Mouse (Mus musculus) skeletal muscle tissue, adult 2 months (tissue): ENCODE data around the gene Ikzf4.

Experiments
- DNase-seq: peaks from one replicate; pipeline ENCODE4 v3.0.0-alpha.2; 2012; ENCODE audit warnings: low read depth, low spot score

Gene Ikzf4

DNA sequence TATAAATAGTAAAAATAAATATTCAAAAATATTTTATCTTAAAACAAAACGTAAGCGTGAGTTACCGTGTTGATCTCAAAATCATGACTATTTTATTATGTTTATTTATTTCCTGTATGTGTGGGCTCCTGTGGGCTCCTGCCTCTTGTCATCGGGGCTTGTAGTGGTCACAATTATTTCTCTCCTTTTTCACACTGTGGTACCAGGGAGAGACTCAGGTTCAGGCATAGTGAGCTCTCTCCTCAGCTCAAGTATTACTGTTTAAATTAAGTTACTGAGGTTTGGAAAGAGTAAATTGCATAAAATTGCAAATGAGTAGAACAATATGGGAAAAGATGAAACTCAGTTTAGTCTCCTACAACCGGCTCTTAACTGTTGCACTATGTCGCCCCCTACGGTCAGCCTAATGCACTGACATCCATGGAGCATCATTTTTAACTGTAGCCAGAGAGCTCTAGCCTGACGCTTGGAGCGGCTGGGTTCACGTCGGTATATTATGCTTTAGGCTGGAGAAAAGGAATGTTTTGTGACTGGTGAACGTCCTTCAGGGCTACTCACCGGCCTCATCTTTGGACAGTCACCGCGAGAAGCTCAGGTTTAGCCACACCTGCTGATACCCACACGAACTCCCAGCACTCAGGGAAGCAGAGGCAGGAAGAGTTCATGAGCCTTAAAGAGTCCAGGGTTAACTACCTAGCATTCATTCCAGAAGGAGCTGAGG is 33.2 kb downstream of the Ikzf4 start:
- DNase-seq, result peak; percentile 48

- DNase-seq, result no peak
These were observed 39.3 kb downstream of the Ikzf4 start for GRCm38 (mm10) chr10:128606483-128606882.

DNA sequence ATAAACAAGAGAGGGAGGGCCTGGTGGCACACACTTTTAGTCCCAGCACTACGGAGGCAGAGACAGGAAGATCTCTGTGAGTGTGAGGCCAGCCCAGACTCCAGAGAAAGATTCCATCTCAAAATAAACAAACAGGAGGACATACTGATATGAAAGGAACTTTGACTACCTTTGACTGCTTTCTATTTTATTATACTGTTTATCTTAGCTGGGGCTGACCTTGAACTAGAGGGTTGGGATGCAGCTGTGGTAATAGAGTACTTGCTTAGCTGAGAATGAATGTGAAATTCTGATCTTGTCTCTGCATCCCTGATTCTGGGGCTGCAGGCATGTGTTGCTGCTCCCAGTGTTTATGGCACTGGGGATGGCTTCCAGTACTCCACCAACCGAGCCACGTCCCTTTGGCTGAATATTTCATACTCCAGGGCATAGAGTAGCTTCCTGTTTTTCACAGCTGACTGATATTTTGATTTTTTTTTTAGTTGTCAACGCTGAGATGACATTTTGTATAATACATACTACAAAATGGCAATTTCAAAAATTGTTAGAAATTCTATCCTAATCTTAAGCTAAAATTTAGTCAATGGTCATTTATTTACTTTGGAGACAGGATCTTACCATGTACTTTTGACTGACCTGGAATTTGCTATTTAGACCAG is 43.2 kb downstream of the Ikzf4 start:
- DNase-seq, result no peak

DNA sequence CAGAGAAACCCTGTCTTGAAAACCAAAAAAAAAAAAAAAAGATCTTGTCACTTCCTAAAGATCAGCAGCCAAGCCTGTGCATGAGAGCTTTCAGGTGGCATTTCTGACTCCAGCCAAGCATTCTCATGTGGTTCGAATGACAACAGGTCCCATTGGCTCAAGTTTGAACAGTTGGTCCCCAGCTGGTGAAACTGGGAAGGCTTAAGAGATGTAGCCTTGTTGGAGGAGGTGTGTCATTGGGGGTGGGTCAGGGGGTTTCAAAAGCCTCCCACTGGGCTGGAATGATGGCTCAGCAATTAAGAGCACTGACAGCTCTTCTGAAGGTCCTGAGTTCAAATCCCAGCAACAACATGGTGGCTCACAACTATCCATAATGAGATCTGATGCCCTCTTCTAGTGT is 44.3 kb downstream of the Ikzf4 start:
- DNase-seq, result no peak

GRCm38 (mm10) chr10:128598476-128598875 is 47.3 kb downstream of the Ikzf4 start:
- DNase-seq, result no peak

DNA sequence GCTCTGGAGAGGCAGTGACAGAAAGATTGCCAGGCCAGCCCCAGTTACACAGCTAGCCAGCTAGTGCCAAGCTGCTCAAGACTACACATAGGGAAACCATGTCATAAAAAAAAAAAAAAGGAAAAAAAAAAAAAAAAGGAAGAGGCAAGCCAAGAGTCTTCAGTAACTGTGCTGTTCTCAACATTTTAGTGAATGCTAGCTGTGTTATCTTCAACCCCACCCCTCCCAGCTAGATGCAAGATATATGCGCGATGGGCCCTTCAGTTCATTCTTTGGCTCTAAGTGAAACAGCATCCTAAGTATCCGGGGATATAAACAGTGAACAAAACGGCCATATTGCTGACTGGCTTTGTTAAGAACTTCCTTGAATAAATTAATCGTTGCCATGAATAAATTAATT is 53.0 kb downstream of the Ikzf4 start:
- no peak for DNase-seq

GRCm38 (mm10) chr10:128591436-128591835 is 54.4 kb downstream of the Ikzf4 start:
- no peak for DNase-seq

DNA sequence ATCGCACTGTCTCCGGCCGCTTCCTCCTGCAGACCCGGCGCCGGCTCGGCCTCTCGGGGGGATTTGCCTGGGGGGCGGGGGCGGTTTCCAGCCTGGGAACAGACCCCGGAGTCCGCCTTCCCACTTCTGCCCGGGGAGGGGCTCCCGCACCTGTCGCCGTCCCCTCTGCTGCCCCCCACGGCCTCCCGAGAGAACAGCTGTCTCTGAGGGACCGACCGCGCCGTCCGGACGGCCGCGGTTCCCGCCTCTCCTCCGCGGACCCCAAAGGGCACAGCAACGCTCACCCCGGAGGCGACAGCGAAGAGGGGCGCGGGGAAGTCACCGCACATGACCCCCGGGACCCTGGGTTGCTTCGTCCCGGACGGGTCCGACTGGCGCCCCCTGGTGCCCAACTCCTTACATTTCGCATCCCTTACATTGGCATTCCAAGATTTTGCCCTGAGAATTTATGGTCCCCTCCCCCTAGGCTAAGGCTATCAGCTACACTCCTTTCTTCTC is 55.5 kb downstream of the Ikzf4 start:
- DNase-seq, result no peak

GRCm38 (mm10) chr10:128589464-128590192 is 56.2 kb downstream of the Ikzf4 start, which contains the start of gene Erbb3:
TSS of gene Erbb3 (minus strand) at chr10:128589652.
- DNase-seq, result no peak

GRCm38 (mm10) chr10:128588775-128589463 is 56.9 kb downstream of the Ikzf4 start:
- DNase-seq, result no peak

DNA sequence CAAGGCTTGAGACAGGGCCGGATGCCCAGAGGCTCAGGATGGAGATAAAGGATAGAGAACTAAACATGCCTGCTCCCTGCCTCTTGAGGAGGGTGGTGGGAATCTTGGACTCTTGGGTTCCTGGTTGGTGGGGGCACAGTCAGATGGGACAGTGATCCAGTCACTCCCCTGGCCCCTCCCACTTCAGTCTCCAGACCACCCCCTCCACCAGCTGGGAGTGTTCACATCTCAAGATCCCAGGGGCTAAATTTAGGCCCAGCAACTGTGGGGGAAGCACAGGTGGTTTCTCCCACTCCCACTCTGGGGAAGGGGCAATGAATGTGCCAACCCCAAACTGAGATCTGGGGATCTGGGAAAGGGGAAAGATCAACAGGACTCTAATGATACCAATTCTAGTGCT is 57.7 kb downstream of the Ikzf4 start:
- DNase-seq, result no peak

DNA sequence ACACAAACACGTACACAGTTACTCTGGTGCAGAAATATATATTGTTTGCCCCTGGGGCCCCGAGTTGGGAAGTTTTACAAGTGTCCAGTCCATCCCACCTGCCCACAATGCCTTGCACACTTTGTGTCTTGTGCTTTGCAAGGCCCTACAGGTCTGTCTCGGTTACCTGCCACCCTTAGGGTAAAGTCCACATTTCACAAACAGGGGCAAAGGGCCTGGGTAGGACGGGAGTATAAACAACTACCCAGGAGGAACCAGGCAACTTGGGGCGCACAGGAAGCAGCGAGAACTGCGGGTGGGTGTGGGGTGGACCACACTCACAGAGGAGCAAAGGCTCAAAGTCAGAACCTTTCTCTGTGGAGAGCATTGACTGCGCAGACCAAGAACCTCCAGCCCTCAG is 58.1 kb downstream of the Ikzf4 start:
- DNase-seq, result no peak

DNA sequence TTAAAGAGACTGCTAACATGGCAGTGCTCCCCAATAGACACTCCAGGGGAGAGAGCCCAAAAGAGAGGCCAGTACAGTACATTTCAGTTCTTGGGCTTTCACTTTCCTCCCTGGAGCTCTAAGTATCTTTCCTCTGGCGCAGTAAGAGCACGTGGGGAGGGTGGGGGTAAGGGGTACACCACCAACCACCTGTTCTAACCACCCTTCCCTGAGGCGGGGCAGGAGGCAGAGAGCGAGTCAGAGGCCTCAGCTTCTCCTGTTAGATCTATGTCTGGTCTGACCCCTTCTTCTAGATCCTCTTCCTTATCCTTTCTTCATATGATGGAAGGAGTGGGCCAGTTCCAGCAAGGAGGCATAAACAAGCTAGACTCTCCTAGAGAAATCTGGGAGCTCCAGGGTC is 58.7 kb downstream of the Ikzf4 start:
- no peak for DNase-seq

DNA sequence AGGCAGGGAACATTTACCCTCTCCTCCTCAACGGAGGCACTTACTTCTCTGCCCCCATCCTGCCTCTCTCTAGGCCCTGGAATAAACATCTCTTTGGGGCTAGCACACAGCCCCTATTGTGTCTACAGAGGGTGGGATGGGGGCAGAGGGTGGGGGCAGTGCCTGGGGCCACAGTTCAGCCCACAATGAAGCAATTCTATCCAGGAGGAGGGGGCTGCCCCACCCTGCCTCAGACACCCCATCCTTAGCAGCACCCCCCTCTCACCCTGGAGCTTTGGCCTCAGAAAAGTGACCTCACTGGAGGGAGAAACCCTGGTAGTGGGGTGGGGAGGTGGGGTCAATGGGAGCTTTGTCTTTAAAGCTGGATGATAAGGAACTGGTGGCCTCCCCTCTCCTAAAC is 59.2 kb downstream of the Ikzf4 start:
- no peak for DNase-seq

GRCm38 (mm10) chr10:128584386-128584785 is 61.4 kb downstream of the Ikzf4 start:
- DNase-seq, result no peak

DNA sequence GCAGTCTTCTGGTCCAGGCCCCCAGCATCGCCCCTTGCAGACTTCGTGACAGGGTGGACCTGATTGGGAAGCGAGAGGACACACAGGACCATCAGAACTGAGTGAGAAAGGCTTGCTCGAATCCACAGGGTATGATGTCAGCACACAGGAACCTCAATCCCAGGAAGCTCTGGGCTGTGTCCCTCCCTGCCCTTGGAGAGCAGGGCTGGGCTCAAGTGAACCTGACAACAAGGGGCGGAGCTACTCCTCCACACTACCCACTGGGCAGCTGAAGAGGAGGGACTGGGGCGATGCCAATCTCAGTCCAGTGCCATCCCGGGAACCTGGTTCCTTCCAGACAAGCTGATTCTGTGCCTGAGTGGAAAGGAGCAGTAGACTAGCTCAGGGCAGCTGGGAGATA is 62.1 kb downstream of the Ikzf4 start:
- DNase-seq, result peak; percentile 74
